Comparison of ENCODE assay signal across 9 mouse cellular contexts in genomic region chr17:28042299-28042771, GRCm38 (mm10). TPM values are rescaled to one million over a fixed set of nuclear protein-coding genes. Genes with fewer than 3 reads are reported as not detected.
DNase-seq lines count a peak whose midpoint lies in the region; ATAC-seq lines count a peak whose summit lies in the region.
"Had no signal": no experiment of that assay in that cellular context is flagged by ENCODE, and none has a peak within 500 bp of the region (broad histone marks: within the 10 kb centered on the region; RNA-seq: fewer than 3 reads in every experiment).

No protein-coding gene starts in this region.

- DNase-seq in intestine, embryonic 14.5 days (ENCODE audit: low spot score) = no peak
- DNase-seq in cerebellum, postnatal 4 days (ENCODE audit: low spot score in 2 of 2) = peak; percentile 39 to 56
- peak; percentile 55 to 58 for DNase-seq in right cerebral cortex, adult 2 months (ENCODE audit: low spot score in 2 of 2)
- DNase-seq in urinary bladder, postnatal 25 days (ENCODE audit: low spot score) = no peak
- DNase-seq in gastrocnemius, postnatal 25 days = no peak

- ATAC-seq in intestine, embryonic 14.5 days (replicated peaks; ENCODE audit: low FRiP score, low TSS enrichment, low read depth) = 0 out of 2 replicates have a peak, but pooled peaks have one; percentile 17
- no peak for ATAC-seq in intestine, embryonic 16.5 days
- peak; percentile 66 for ATAC-seq in hindbrain, embryonic 12.5 days (ENCODE audit: low FRiP score)
- ATAC-seq in limb, embryonic 15.5 days (ENCODE audit: insufficient number of reproducible peaks, low FRiP score, low TSS enrichment, low read depth) = peak; percentile 22; the same call in 1 of the 2 replicates

- no peaks in the 10 kb centered on the region for H3K27me3 ChIP-seq in intestine, embryonic 14.5 days (replicated peaks; ENCODE audit: control insufficient read depth, insufficient read depth, low read length)
- H3K27me3 ChIP-seq in intestine, embryonic 16.5 days (replicated peaks; ENCODE audit: control insufficient read depth, insufficient read depth, low read length) = no peaks in the 10 kb centered on the region
- no peaks in the 10 kb centered on the region for H3K27me3 ChIP-seq in hindbrain, embryonic 12.5 days
- H3K27me3 ChIP-seq in limb, embryonic 15.5 days = no peaks in the 10 kb centered on the region

- H3K4me2 ChIP-seq in intestine, embryonic 14.5 days (ENCODE audit: low read length) = no peak overlapping the region
- H3K4me2 ChIP-seq in intestine, embryonic 16.5 days (ENCODE audit: low read depth, low read length) = no peak overlapping the region
- H3K4me2 ChIP-seq in hindbrain, embryonic 12.5 days (replicated peaks) = peak overlapping the region; percentile 55
- H3K4me2 ChIP-seq in limb, embryonic 15.5 days = no peak overlapping the region

- no peaks in the 10 kb centered on the region for H3K9me3 ChIP-seq in intestine, embryonic 14.5 days (ENCODE audit: control insufficient read depth, low read length)
- H3K9me3 ChIP-seq in intestine, embryonic 16.5 days (ENCODE audit: control insufficient read depth, low read length) = no peaks in the 10 kb centered on the region
- no peaks in the 10 kb centered on the region for H3K9me3 ChIP-seq in hindbrain, embryonic 12.5 days (replicated peaks)
- no peaks in the 10 kb centered on the region for H3K9me3 ChIP-seq in limb, embryonic 15.5 days
- H3K9me3 ChIP-seq: G1E had no signal

- 63% methylated on average over 23 of the region's 23 CpGs for WGBS in intestine, embryonic 14.5 days
- WGBS in intestine, embryonic 16.5 days = 62% methylated on average over 23 of the region's 23 CpGs
- 44% methylated on average over 23 of the region's 23 CpGs for WGBS in hindbrain, embryonic 12.5 days
- 42% methylated on average over 23 of the region's 23 CpGs for WGBS in limb, embryonic 15.5 days

- peaks cover 40% of the 10 kb centered on the region for H3K36me3 ChIP-seq in intestine, embryonic 14.5 days (ENCODE audit: control insufficient read depth, insufficient read depth, low read length)
- H3K36me3 ChIP-seq in intestine, embryonic 16.5 days (ENCODE audit: control insufficient read depth, insufficient read depth, low read length) = peaks cover 2% of the 10 kb centered on the region; the same call in 1 of the 2 replicates
- H3K36me3 ChIP-seq in hindbrain, embryonic 12.5 days = peaks cover 14% of the 10 kb centered on the region
- H3K36me3 ChIP-seq in limb, embryonic 15.5 days = peaks cover 59% of the 10 kb centered on the region

- H3K27ac ChIP-seq in intestine, embryonic 14.5 days (ENCODE audit: low read depth) = no peak overlapping the region
- H3K27ac ChIP-seq in intestine, embryonic 16.5 days (ENCODE audit: low read length) = no peak overlapping the region
- H3K27ac ChIP-seq in hindbrain, embryonic 12.5 days = peak overlapping the region; percentile 90
- H3K27ac ChIP-seq in limb, embryonic 15.5 days = no peak overlapping the region

- no peak overlapping the region for H3K9ac ChIP-seq in intestine, embryonic 14.5 days (ENCODE audit: low read length)
- H3K9ac ChIP-seq in intestine, embryonic 16.5 days (ENCODE audit: low read depth, low read length) = no peak overlapping the region
- peak overlapping the region; percentile 67 for H3K9ac ChIP-seq in hindbrain, embryonic 12.5 days
- no peak overlapping the region for H3K9ac ChIP-seq in limb, embryonic 15.5 days

- H3K4me3 ChIP-seq in intestine, embryonic 14.5 days (ENCODE audit: low read depth, low read length) = no peak overlapping the region
- H3K4me3 ChIP-seq in intestine, embryonic 16.5 days (ENCODE audit: low read length) = no peak overlapping the region
- H3K4me3 ChIP-seq in hindbrain, embryonic 12.5 days = peak overlapping the region; percentile 37
- H3K4me3 ChIP-seq in limb, embryonic 15.5 days = no peak overlapping the region

- 0 out of 2 replicates have a peak, but pooled peaks cover under 1% of the 10 kb centered on the region for H3K4me1 ChIP-seq in intestine, embryonic 14.5 days (replicated peaks; ENCODE audit: control insufficient read depth, insufficient read depth, low read length)
- H3K4me1 ChIP-seq in intestine, embryonic 16.5 days (ENCODE audit: control insufficient read depth, insufficient read depth, low read length) = no peaks in the 10 kb centered on the region
- H3K4me1 ChIP-seq in hindbrain, embryonic 12.5 days = peaks cover 52% of the 10 kb centered on the region
- peaks cover 28% of the 10 kb centered on the region for H3K4me1 ChIP-seq in limb, embryonic 15.5 days

RNA-seq across cellular contexts. Expression of gene Tcp11, which starts 38.1 kb away (rescaled TPM):
- polyA plus RNA-seq in intestine, embryonic 14.5 days (2014; fragmentation: Nextera tagmentation; extraction: Ambion mirVana) = 0.73 and 1.4 TPM in 2 replicates
- 1.6 TPM in 2 replicates for polyA plus RNA-seq in intestine, embryonic 16.5 days (2015; fragmentation: Nextera tagmentation; extraction: Ambion mirVana)
- 1.9 and 2.6 TPM in 2 replicates for polyA plus RNA-seq in hindbrain, embryonic 12.5 days (2016; fragmentation: Nextera tagmentation; extraction: Ambion mirVana)
- 1.5 TPM in 2 replicates for polyA plus RNA-seq in limb, embryonic 15.5 days (2015; fragmentation: Nextera tagmentation; extraction: Ambion mirVana)
- not detected for total RNA-seq in gastrocnemius, postnatal 25 days (2021)
- total RNA-seq: G1E had no signal
- polyA plus RNA-seq: G1E had no signal

Comparison
In these comparisons a context has a peak if more than half of its experiments do, and no peak if none do; other contexts are left out.
1. DNase-seq: peak in cerebellum, postnatal 4 days (2 of 2) and right cerebral cortex, adult 2 months (2 of 2); none in intestine, embryonic 14.5 days (single experiment), urinary bladder, postnatal 25 days (single experiment) and gastrocnemius, postnatal 25 days (single experiment).